Mouse (Mus musculus): ENCODE results near the gene Mlh3.
"Not testable (repeated sequence)": the region's sequence is repeated elsewhere in the genome, so short reads cannot be mapped to it uniquely, and the experiment has no call there.

The Mlh3 gene

DNA sequence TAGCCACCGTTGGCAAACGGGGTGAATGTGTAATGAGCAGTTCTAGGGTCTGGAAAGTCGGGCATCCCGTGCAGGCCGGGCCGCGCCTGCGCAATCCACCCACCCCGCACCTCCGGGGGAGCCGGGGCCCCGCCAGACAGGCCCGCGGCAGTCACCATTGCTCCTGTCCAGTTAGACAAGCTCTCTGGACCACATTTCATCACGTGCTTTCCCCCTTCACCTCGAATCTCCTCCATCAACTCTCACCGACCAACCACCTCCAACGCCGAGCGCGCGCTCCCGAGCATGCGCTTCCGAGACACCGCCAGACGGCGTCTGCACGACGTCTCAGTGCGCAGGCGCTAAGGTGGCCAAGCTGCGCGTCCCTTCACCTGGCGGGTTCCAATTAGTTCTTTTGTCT is at the start of gene Mlh3:
Mlh3 (minus strand) TSS at position 281 of the 400 bp plus-strand sequence.
- DNase-seq = peak; percentile 89

DNA sequence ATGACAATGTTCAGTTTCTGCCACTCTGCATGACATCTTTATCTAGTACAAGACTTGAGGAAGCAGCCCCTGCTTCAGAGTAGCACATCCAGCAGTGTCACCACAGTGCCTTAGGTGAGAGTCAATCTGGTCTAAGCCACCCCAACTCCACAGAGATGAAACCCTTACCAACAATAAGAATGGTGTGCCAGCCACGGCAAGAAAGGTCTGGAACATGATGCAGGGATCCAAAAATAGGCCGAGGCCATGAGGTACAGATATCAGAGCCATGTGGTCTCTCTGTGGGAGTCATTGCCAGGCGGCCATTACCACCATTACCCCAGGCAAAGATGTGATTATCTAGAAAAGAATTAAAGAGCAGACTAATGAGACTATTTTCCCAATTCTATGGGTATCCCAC is 38.3 kb upstream of the Mlh3 start:
- no peak for DNase-seq

DNA sequence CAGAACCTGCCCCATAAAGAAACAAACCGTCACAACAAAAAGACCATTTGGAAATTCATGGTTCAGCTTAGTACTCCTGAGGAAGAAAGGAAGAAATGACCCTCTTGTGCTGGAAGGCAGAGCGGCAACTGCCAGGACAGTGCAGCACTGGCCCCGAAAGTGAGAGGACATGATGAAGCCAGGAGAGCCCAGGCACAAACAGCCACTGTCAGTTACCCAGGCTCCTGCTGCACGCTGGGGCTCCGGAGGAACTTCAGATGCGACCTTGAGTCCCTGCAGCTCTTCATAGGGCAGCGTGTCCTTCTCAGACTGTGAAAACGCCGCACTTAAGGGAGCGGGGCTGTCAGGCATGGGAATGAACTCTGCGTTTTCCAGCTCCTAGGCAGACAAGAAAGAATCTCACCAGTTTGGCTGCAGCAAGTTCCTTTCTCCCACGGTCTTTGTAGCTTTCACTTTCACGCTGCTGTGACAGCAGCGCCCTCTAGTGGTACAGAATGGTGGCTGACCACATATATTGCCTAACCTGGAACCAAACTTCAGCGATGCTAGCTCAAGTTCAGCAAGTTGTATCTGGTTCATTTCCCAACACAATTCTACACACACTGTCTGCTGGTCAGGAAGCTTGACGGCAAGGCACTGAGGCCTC is 35.0 kb upstream of the Mlh3 start:
- DNase-seq = peak; percentile 91

DNA sequence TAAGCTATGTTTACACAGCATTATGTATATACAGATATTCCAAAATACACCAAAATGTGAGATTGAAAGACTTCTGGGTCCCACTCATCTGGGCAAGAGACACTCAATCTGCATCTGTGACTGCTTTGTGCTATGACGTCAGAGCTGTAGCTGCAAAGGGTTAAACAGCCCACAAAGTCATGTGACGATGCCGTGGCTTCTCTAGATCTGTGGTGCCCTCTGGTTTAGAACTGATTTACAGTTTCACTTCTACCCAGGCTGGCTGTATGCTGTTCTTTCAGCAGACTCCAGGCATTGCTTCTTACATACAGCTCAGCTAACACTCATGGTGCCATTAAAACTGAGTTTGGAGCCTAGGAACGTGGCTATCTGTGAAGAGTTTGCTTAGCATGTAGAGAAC is 34.3 kb upstream of the Mlh3 start:
- DNase-seq = peak; percentile 38

DNA sequence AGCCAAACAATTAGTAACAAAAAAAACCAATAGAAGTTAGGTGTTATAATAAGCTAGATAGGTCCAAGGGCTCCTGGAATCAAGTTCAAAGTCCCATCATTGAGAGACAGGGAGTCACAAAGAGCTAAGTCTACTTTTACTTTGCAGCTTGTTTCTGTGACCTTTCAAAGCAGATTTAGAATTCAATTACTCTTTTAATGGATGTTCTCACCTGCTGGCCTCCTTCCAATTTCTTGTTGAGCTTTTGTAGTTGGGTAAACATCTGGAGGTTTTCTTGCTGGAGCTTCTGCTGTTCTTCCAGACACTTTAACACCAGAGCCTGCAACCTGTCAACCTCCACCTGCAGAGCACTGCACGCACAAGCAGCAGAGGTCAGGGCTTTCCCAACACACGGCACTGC is 32.9 kb upstream of the Mlh3 start:
- peak; percentile 75 for DNase-seq

DNA sequence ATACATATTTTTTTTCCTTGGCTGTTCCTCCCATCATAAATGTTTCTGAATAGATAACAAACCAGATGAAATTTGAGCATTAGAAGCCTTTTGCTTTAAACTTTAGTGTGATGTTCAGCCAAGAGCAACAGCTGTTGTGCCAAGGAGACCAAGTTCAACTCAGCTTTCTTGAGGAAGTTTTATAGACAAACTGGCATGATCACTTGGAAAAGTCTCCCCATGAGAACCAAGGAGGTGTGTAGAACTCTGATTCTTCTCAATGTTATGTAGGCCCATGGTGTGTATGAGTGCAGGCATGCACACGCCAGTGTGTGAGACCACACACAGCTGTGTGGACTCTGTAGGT is 28.4 kb upstream of the Mlh3 start:
- DNase-seq = peak; percentile 35

DNA sequence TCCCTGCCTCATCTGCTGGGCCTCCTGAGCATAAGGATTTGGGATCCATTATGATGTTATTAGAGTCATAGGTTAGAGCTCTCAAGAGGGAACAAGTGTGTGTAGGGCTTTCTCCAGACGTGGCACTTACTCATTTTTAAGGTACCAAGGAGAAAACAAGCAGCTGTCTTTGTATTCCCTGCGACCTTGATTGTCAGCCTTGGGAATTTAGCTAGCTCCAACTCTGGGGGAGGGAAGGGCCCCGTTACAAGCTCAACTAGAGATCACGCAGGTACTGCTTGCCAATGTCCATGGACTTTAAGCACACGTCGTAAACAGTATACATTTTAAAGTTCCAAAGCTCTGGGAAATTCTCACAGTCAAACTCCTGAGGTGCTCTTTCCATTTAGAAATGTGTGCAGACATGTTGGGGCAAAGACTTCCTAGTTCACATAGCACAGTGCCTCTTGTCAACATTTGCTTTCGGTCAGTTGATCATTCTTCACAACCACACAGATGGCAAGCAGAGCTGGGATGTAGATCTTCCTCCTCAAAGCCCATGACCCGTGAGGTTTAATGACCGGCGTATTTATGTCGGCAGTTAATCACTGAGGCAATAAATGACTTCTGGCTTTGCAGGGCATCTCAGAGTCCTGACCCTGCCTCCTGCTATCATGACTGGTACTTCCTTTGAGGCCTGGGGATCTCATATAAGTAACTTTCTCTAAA is 27.9 kb upstream of the Mlh3 start:
- peak; percentile 34 for DNase-seq

DNA sequence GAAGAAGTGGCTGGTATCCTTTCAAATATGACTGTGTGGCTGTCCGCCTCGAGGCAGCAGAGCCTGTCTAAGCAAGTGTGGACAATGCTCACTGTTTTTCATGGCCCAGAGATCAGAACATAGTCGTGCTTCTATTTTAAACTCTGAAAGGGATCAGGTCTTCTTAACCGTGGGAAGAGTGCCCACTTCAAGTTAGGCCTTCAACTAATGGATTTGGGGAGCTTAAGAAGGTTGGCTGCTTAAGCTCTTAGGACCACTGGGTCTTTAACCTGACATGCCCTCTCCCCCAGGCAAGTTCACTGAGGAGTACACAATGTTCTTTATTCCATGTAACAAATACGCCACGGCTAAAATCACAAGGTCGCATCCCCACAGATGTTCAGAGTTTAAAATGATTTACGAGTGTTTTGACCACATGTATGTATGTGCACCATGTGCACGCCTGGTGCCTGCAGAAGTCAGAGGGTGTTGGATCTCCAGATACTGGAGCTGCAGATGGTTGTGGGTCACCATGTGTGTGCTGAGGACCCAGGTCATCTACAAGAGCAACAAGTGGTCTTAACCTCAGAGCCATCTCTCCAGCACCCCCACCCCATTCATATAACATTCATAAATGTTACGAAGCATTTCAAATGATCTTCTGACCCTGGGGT is 27.1 kb upstream of the Mlh3 start:
- DNase-seq = peak; percentile 36

DNA sequence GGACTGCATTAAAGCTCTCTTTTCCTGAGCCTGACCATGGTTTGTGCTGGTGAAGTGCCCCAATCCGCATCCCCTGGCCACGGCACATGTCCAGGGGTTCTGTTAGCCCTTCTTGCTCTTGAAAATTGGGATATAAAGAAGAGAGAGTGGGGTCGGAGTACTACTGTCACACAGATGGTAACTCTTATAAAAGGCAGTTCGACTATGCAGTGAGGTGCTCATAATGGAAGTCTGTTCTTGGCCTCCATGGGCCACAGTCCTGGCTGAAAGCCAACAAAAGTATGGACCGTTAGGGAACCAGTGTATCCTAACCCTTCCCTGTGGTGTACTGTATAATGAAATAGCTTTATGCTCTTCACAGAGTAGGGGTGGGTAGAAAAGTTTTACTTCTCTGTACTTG is 26.5 kb upstream of the Mlh3 start:
- DNase-seq = no peak

DNA sequence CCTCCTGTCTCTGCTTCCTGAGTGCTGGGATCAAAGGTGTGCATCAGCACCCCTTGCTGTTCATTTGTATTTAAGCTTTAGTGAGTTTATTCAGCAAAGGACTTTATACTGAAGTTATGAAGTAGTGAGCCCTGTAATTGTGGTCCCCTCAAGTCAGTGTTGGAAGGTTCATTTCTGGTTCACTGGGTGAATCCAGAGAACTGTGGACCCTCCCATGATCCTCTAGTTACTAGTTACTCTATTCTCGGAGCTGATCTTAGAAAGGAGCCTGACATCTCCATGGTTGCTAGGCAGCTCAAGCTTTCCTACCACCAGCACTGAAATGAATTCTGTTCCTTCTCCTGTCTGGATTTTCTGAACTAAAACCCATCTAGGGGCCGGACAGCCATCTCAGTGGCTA is 25.1 kb upstream of the Mlh3 start:
- peak; percentile 60 for DNase-seq

DNA sequence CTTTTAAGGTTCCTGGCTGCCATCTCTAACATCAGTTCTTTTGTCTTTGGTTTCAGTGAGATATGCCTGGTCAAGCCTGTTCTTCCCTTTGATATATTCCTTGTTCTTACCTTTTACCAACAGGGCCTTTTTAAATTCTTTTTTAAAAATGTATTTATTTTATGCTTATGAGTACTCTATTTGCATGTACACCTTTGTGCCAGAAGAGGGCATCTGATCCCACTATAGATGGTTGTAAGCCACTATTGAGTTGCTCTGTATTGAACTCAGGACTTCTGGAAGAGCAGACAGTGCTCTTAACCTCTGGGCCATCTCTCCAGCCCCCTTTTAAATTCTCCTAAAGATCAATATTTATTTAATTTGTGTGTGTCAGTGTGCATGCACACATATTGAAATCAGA is 22.5 kb upstream of the Mlh3 start:
- no peak for DNase-seq

DNA sequence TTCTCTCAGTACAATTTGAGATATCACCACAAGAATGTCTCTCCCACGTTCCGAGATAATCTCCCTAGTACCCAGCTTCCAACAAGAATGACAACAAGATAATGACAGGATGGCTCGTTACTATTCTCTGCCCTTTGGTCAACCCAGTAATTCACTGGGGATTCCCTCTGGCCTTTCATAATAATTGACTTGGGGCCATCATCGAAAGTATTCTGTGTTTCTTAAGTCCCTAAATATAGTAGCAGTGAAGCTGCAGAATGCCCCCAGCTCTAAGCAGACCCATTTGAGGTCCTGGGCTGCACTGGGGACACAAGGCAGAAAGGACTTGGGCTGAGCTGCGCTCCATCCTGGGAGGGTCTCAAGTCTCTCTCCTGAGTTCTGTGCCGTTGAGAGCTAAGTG is 21.9 kb upstream of the Mlh3 start:
- no peak for DNase-seq

DNA sequence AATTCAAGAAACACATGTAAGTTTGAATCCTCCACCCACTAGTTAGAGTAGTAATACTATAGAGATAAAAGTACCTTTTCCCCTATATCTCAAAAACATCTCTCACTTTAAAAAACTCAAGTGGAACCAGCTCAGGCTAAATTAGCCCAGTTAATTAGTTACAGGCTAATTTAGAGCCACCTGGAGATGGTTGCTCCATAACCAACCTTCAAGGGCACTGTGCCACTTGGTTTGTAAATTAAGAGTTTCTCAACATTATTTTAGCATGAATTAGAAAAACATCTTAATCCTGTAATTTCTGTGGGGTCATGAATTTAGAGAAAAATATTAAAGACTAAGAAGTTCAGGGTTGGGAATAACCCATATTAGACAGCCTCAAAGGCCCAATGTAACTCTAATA is 21.1 kb upstream of the Mlh3 start:
- peak; percentile 75 for DNase-seq

DNA sequence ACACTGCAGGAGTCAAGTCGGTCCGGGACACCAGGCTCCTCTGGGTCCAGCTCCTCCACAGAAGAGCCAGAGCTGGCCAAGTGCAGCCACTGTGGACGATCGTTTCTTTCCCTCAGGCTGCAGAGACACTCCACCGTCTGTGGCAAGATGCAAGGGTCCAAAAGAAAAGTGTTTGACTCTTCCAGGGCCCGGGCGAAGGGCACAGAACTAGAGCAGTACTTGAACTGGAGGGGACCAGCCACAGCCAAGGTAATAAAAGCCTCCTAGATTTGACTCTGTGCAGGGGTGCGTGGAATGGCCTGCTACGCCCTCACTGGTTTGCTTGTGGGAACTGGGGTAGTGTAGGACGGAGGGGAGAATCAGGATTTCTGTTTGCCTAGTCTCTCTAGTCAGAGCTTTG is 20.2 kb upstream of the Mlh3 start:
- DNase-seq = peak; percentile 60

DNA sequence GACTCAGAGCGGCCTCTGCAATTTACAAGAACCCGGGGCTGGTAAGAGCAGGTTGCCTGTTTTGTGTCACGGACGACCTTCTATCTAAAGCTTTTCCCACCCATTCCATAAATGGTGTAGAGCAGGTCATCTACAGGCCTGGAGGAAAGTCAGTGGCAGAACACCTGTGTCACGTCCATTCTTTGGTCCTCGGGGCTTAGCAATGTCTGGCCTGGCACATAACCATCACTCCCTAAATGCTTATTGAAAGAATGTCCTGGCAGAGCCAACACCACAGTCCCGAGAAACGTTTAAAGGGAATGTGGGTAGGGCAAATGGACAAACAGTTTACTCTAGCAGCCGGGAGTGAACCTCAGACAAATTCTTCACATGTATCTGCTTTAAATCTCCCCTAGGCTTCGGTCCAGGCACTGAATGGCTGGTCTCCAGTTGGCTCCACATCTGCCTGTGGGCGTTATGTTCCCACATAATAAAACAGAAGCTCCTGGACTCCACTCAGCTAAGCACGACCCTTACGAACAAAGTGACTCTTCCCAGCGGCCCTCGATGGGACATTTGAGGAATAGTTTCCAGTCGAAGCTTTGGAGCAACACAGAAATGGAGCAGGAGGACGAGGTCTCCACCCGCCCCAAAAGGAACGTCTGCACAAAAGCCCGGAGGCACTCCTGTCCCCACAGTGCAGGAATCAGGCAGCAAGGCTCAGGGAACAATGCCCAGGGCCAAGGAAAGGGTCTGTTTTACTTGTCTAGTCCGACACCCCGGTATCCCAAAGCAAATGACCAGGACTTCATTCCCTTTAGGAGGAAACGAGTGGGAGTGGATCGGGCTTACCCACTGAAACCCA is 19.0 kb upstream of the Mlh3 start:
- DNase-seq = peak; percentile 62

DNA sequence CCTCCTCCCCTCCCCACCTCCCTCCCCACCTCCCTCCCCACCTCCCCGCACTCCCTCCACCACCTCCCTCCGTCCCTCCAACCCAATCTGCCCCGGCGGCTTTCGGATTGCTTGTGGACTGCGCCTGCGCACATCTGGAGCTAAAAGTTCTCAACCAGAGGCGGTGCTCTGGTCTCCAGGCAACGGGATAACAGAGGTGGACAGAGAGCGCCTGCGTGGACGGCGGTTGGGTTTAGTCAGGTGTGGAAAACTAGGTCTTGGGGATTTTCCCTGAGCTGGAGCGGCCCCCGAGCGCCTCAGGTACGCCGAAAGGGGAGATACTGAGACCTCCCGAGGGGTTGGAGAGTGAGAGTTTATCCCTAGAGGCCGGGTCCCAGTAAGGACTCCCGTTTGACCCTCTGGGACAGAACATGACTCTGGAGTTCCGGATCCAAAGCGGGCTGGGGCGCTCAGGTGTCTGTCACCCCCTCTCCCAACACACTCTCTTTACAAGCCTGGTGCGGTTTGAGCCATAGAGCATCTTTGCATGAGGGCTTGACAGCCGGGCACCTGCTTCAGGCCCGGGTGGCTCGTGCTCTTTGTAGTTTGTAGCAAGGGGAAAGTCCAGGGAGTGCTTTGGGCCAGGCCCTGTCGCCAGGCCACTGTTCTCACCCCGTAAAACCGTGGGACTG is 18.2 kb upstream of the Mlh3 start, which contains the start of gene Zc2hc1c:
Zc2hc1c (plus strand) TSS at position 106 of the 671 bp plus-strand sequence.
- peak; percentile 97 for DNase-seq

DNA sequence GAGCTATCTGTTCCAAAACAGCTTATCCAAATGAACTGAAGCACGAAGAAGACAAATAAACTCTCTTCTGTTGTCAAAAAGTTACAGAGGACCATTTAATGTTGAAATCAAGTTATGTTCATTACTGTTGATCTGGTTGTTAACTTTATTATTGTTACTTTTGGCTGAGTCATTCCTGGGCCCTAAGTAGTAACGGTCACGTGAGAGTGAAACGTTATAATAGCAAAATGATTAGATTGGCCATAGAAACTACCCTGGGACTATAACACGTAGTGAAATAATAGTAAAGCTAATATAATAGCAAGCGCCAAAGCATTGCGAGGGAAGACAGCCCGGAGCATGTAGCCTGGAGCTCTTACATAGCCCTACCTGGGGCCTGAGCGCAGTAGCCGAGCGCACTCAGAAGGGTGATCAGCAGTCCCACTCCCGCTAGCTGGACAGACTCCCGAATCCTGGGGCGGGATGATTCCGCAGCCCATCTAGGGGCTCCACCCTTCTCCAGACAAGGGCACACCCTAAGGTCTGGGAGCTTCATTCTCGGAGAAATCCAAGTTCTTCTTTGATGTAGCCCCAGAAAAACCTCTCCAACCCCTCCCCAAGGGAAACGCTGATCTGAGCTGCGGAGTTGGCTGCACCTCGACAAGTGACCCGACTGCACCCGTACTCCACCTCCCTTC is 17.5 kb upstream of the Mlh3 start, which contains the start of gene Acyp1:
Acyp1 (minus strand) TSS at position 630 of the 677 bp plus-strand sequence.
- no peak for DNase-seq

DNA sequence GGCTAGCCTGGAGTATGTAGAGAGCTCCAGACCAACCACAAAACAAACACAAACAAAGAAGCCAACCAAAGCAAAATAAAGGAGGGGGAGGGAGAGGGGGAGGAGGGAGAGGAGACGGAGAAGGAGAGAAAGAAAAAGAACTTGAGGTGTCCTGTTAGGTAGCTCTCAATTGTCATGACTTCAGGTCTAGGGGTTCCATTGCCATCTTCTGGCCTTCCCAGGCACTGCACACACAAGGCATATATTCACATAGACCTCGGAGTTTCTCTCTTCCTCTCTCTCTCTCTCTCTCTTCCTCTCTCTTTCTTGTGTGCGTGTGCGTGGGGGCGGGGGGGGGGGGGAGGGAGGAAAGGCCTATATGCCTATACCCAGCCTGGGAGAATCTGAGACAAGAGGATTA is 16.5 kb upstream of the Mlh3 start:
- DNase-seq = peak; percentile 41

DNA sequence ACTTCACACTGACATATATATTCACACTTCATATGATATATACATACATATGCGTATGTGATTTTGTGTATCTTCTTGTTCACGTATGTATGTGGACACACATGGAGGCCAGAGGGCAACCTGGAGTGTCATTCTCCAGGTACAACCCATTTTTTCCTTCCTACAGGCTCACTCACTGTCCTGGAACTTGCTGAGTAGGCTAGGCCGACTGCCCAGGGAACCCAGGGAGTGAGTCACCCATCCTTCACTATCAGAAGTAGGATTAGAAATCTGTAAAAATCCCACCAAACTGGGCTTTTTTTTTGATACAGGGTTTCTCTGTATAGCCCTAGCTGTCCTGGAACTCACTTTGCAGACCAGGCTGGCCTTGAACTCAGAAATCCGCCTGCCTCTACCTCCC is 14.6 kb upstream of the Mlh3 start:
- no peak for DNase-seq

DNA sequence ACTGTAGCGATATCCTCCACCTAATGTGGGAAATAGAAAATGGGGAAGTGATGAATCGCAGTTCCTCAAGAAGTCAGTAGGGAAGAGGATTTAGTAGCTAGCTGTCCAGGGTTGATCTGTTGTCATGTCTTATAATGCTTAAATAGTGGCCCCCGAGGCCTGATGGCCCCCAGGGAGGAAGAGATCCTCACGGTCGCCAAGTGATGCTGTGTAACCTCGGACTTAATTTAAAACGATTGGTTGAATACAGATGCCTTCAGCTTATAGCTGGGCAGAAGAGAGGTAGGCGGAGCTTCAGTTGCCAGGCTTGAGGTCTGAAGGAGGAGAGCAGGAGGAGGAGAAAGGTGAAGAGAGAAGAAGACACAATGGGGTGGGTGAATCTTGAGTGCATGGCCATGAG is 13.9 kb upstream of the Mlh3 start:
- no peak for DNase-seq

DNA sequence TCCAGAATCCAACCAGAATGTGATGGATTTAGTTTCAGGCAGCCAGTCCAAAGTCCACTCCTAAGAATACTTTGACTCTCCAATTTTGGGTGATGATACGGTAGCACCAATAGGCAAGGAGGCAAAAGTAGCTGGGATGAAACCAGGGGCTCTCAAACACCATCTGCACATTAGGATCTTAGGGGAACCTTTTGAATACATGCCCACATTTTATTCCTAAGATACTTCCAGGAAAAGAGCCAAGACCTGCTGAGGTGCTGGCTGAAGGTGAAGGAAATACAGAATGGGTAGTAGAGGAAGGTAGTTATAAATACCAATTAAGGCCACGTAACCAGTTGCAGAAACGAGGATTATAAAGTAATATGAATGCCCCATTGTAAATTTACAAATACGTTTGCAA is 11.4 kb upstream of the Mlh3 start:
- not testable (repeated sequence) for DNase-seq

All from kidney, adult 9 months (tissue).